Mouse (Mus musculus) liver, adult 2 months (tissue): ENCODE measurements around the gene Sbds.

Source experiments
- CTCF ChIP-seq: fragments of 200-500 bp; IDR thresholded peaks from 2 replicates; pipeline ENCODE4 v1.5.1; 2011; ENCODE audit warnings: low read depth, low read length, control low read depth
- POLR2A ChIP-seq: fragments of 200-500 bp; IDR thresholded peaks from 2 replicates; pipeline ENCODE4 v1.6.1; 2011; ENCODE audit warnings: low read length, control low read depth; ENCODE audit not compliant: insufficient read depth; ENCODE audit errors: extremely low read depth

DNA sequence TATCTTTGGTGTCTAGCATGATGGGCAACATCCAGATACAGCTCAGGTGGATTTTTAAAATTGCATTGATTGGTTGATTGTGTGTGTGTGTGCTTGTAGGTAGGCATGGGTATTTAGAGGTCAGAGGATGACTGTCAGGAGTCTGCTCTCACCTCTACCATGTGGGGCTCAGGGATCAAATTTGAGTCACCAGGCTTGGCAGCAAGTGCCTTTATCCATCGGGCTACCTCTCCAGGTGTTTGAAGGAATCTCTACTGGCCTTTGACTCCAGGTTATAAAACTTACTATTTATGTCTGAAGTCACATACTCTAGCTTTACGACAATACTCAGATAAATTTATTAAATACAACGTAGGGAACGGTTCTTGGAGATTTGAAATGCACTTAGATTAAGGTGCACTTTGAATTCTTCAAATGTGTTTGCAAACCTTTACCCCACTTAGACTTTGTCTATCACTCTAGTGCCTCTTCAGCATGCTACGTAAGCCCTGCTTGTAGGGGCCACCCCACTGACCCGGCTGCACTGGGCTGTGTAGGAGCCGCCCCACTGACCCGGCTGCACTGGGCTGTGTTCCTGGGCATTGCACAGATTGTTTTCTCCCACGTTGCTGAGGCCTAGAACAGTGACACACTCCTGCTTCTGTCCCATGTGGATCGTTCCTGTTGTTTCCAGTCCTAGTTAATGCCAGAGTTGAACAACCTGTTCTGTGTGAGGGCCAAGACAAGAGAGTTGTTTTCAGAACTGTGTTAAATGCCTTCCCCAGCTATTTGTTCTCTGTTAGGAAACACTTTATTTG is 54.9 kb downstream of the Sbds start:
- TF ChIP-seq CTCF (no peak), POLR2A (no peak)
